Mouse (Mus musculus): ENCODE data around the gene March5. TPM values are rescaled to one million over a fixed set of nuclear protein-coding genes. Genes with fewer than 3 reads are reported as not detected.
"Not testable (repeated sequence)": the region's sequence is repeated elsewhere in the genome, so short reads cannot be mapped to it uniquely, and the experiment has no call there.

March5 gene
- polyA plus RNA-seq, 1 experiment from 2014 or later = 162 TPM

- peak overlapping the region; percentile 52 for H3K4me3 ChIP-seq (replicated peaks)
- H3K36me3 ChIP-seq (replicated peaks) = peaks cover 11% of the 10 kb centered on the region
- H3K9ac ChIP-seq = peak overlapping the region; percentile 41
- 10% methylated on average over 17 of the region's 17 CpGs for WGBS (ENCODE audit: insufficient replicate concordance)
- peak; percentile 88 for ATAC-seq (ENCODE audit: insufficient read depth)
- peak overlapping the region; percentile 74 for H3K27ac ChIP-seq (replicated peaks)
- H3K9me3 ChIP-seq (replicated peaks) = no peaks in the 10 kb centered on the region
- peaks cover 41% of the 10 kb centered on the region for H3K27me3 ChIP-seq
- H3K4me2 ChIP-seq = peak overlapping the region; percentile 71
- H3K4me1 ChIP-seq (replicated peaks) = peaks cover 73% of the 10 kb centered on the region
Observed at GRCm38 (mm10) chr19:37177819-37178708, 29.3 kb upstream of the March5 start.

GRCm38 (mm10) chr19:37188366-37188948 is 18.9 kb upstream of the March5 start:
- no peak overlapping the region for H3K27ac ChIP-seq (replicated peaks)
- no peaks in the 10 kb centered on the region for H3K9me3 ChIP-seq (replicated peaks)
- no peak overlapping the region for H3K9ac ChIP-seq
- no peak overlapping the region for H3K4me3 ChIP-seq (replicated peaks)
- no peak for ATAC-seq (ENCODE audit: insufficient read depth)
- H3K36me3 ChIP-seq (replicated peaks) = no peaks in the 10 kb centered on the region
- no peak overlapping the region for H3K4me2 ChIP-seq
- 59% methylated on average over 4 of the region's 4 CpGs for WGBS (ENCODE audit: insufficient replicate concordance)
- H3K27me3 ChIP-seq = no peaks in the 10 kb centered on the region
- H3K4me1 ChIP-seq (replicated peaks) = peaks cover 6% of the 10 kb centered on the region

- 68% methylated on average over 5 of the region's 5 CpGs for WGBS (ENCODE audit: insufficient replicate concordance)
- no peaks in the 10 kb centered on the region for H3K27me3 ChIP-seq
- H3K9ac ChIP-seq = no peak overlapping the region
- H3K27ac ChIP-seq (replicated peaks) = no peak overlapping the region
- peak; percentile 42; the same call in 1 of the 2 replicates for ATAC-seq (ENCODE audit: insufficient read depth)
- H3K4me2 ChIP-seq = no peak overlapping the region
- H3K9me3 ChIP-seq (replicated peaks) = no peaks in the 10 kb centered on the region
- no peak overlapping the region for H3K4me3 ChIP-seq (replicated peaks)
- H3K4me1 ChIP-seq (replicated peaks) = peaks cover 23% of the 10 kb centered on the region
- H3K36me3 ChIP-seq (replicated peaks) = no peaks in the 10 kb centered on the region
Observed at GRCm38 (mm10) chr19:37192475-37193058, 14.8 kb upstream of the March5 start.

- ATAC-seq (ENCODE audit: insufficient read depth) = peak; percentile 79
Observed at GRCm38 (mm10) chr19:37198165-37198880, 9.0 kb upstream of the March5 start.

GRCm38 (mm10) chr19:37199889-37200288 is 7.5 kb upstream of the March5 start:
- H3K27me3 ChIP-seq = no peaks in the 10 kb centered on the region
- H3K4me1 ChIP-seq (replicated peaks) = peaks cover 78% of the 10 kb centered on the region
- H3K4me2 ChIP-seq = no peak overlapping the region
- no peak overlapping the region for H3K27ac ChIP-seq (replicated peaks)
- no peak overlapping the region for H3K9ac ChIP-seq
- no peak for ATAC-seq (ENCODE audit: insufficient read depth)
- 81% methylated on average over 2 of the region's 2 CpGs for WGBS (ENCODE audit: insufficient replicate concordance)
- no peaks in the 10 kb centered on the region for H3K36me3 ChIP-seq (replicated peaks)
- no peak overlapping the region for H3K4me3 ChIP-seq (replicated peaks)
- no peaks in the 10 kb centered on the region for H3K9me3 ChIP-seq (replicated peaks)

More at GRCm38 (mm10) chr19:37198165-37198880, 9.0 kb upstream of the March5 start:
- peak overlapping the region; percentile 41 for H3K4me2 ChIP-seq
- H3K27ac ChIP-seq (replicated peaks) = peak overlapping the region; percentile 60
- no peaks in the 10 kb centered on the region for H3K27me3 ChIP-seq
- H3K9ac ChIP-seq = no peak overlapping the region
- no peak overlapping the region for H3K4me3 ChIP-seq (replicated peaks)
- no peaks in the 10 kb centered on the region for H3K9me3 ChIP-seq (replicated peaks)
- H3K4me1 ChIP-seq (replicated peaks) = peaks cover 64% of the 10 kb centered on the region
- 77% methylated on average over 1 of the region's 1 CpGs for WGBS (ENCODE audit: insufficient replicate concordance)
- no peaks in the 10 kb centered on the region for H3K36me3 ChIP-seq (replicated peaks)

- Histone ChIP-seq H3K4me1 (replicated peaks) (peaks cover 69% of the 10 kb centered on the region), H3K36me3 (replicated peaks) (no peaks in the 10 kb centered on the region), H3K27me3 (no peaks in the 10 kb centered on the region), H3K9ac (no peak overlapping the region), H3K9me3 (replicated peaks) (no peaks in the 10 kb centered on the region), H3K4me2 (peak overlapping the region; percentile 2; the same call in 1 of the 2 replicates), H3K4me3 (replicated peaks) (no peak overlapping the region), H3K27ac (replicated peaks) (peak overlapping the region; percentile 36)
- ATAC-seq (ENCODE audit: insufficient read depth) = no peak
- 32% methylated on average over 1 of the region's 1 CpGs for WGBS (ENCODE audit: insufficient replicate concordance)
Observed at GRCm38 (mm10) chr19:37203371-37203770, 4.0 kb upstream of the March5 start.

- Histone ChIP-seq H3K4me1 (replicated peaks) (peaks cover 67% of the 10 kb centered on the region), H3K27ac (replicated peaks) (peak overlapping the region; percentile 93), H3K4me3 (replicated peaks) (peak overlapping the region; percentile 34), H3K9ac (peak overlapping the region; percentile 45), H3K4me2 (peak overlapping the region; percentile 85)
- H3K9me3 ChIP-seq (replicated peaks); ATAC-seq (ENCODE audit: insufficient read depth); H3K36me3 ChIP-seq (replicated peaks); H3K27me3 ChIP-seq: not testable (repeated sequence)
Observed at GRCm38 (mm10) chr19:37205155-37205554, 2.2 kb upstream of the March5 start.

GRCm38 (mm10) chr19:37206641-37207302 is 571 bp upstream of the March5 start:
- peak overlapping the region; percentile 100 for H3K9ac ChIP-seq
- H3K4me3 ChIP-seq (replicated peaks) = peak overlapping the region; percentile 99
- no peaks in the 10 kb centered on the region for H3K27me3 ChIP-seq
- peaks cover 73% of the 10 kb centered on the region for H3K4me1 ChIP-seq (replicated peaks)
- ATAC-seq (ENCODE audit: insufficient read depth) = peak; percentile 62
- H3K36me3 ChIP-seq (replicated peaks) = peaks cover 14% of the 10 kb centered on the region
- no peaks in the 10 kb centered on the region for H3K9me3 ChIP-seq (replicated peaks)
- WGBS (ENCODE audit: insufficient replicate concordance) = under 1% methylated on average over 47 of the region's 47 CpGs
- peak overlapping the region; percentile 85 for H3K4me2 ChIP-seq
- peak overlapping the region; percentile 98 for H3K27ac ChIP-seq (replicated peaks)

GRCm38 (mm10) chr19:37208176-37208755 is 923 bp downstream of the March5 start, which contains the start of gene Cpeb3:
Gene Cpeb3 (minus strand): TSS chr19:37208601.
- Histone ChIP-seq H3K4me3 (replicated peaks) (peak within 1 kb of the TSS; percentile 99), H3K4me2 (peak within 1 kb of the TSS; percentile 85), H3K27ac (replicated peaks) (peak within 1 kb of the TSS; percentile 98), H3K4me1 (replicated peaks) (peaks cover 71% of the 10 kb centered on the region), H3K27me3 (no peaks in the 10 kb centered on the region), H3K9ac (peak within 1 kb of the TSS; percentile 100), H3K36me3 (replicated peaks) (peaks cover 29% of the 10 kb centered on the region), H3K9me3 (replicated peaks) (no peaks in the 10 kb centered on the region)
- ATAC-seq (ENCODE audit: insufficient read depth) = no peak
- under 1% methylated on average over 15 of the region's 15 CpGs for WGBS (ENCODE audit: insufficient replicate concordance)

GRCm38 (mm10) chr19:37208986-37209385 is 1.6 kb downstream of the March5 start:
- Histone ChIP-seq H3K4me2 (peak overlapping the region; percentile 85), H3K27ac (replicated peaks) (peak overlapping the region; percentile 98), H3K9me3 (replicated peaks) (no peaks in the 10 kb centered on the region), H3K9ac (peak overlapping the region; percentile 100), H3K27me3 (no peaks in the 10 kb centered on the region), H3K4me3 (replicated peaks) (peak overlapping the region; percentile 99), H3K36me3 (replicated peaks) (peaks cover 35% of the 10 kb centered on the region), H3K4me1 (replicated peaks) (peaks cover 70% of the 10 kb centered on the region)
- WGBS (ENCODE audit: insufficient replicate concordance) = 51% methylated on average over 7 of the region's 7 CpGs
- no peak for ATAC-seq (ENCODE audit: insufficient read depth)
